Mouse (Mus musculus): ENCODE measurements around the gene Chsy1. TPM values are rescaled to one million over a fixed set of nuclear protein-coding genes. Genes with fewer than 3 reads are reported as not detected.

Chsy1 gene
- polyA plus RNA-seq, 1 experiment from 2014 or later = 13.4 TPM

DNA sequence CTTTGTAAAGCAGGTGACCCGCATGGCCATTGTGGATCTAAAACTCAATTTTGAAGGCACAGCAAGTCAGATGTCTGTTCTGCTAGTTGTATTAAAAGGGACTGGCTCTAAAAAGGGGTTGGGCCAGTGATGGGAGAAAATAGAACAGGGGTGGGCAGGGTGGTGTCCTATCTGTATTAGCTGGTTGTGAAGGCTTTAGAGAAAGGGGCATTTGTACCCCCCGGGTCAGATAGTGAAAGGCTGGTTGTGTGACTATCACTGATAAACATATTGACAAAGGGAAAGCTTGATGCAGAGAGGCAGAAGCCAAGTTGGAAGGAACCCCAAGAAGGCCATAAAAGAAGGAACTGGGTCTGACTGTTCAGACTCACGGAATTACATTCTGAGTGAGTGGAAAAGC, 4.2 kb downstream of the Chsy1 start:
- Histone ChIP-seq H3K27ac (replicated peaks) (no peak overlapping the region), H3K4me1 (peaks cover 57% of the 10 kb centered on the region), H3K9me3 (no peaks in the 10 kb centered on the region), H3K36me3 (replicated peaks) (peaks cover 19% of the 10 kb centered on the region), H3K4me3 (no peak overlapping the region), H3K27me3 (replicated peaks; ENCODE audit: low read depth, poor library complexity, severe bottlenecking) (no peaks in the 10 kb centered on the region)
- no peak for DNase-seq (ENCODE audit: low spot score)
- WGBS = 92% methylated on average over 3 of the region's 3 CpGs

DNA sequence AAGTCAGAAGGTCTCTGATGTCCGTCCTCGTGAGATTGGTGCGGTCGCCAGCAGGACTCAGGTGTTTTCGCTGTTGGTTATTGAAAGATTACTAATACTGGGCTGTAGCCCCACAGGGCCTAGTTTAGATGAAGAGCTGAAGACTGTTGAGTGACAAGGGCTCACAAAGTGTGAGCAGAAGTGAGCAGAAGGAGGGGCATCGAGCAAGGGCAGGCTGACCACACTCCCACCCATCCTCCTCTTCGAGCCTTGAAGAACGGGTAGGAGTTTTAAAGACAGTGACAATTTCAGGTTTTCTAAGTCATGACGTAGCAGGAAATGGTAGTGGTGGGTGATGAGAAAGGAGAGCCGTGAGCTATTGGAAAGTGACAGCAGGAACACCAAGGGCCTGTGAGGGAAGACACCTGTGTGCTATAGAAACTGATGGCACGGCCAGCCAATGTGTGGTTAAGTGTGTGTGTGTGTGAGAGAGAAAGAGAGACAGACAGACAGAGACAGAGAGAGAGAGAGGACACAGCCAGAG, 6.6 kb downstream of the Chsy1 start:
- H3K4me3 ChIP-seq = no peak overlapping the region
- no peak overlapping the region for H3K27ac ChIP-seq (replicated peaks)
- H3K4me1 ChIP-seq = peaks cover 66% of the 10 kb centered on the region
- WGBS = 89% methylated on average over 11 of the region's 11 CpGs
- H3K9me3 ChIP-seq = no peaks in the 10 kb centered on the region
- no peak for DNase-seq (ENCODE audit: low spot score)
- peaks cover 19% of the 10 kb centered on the region for H3K36me3 ChIP-seq (replicated peaks)
- no peaks in the 10 kb centered on the region for H3K27me3 ChIP-seq (replicated peaks; ENCODE audit: low read depth, poor library complexity, severe bottlenecking)

GRCm38 (mm10) chr7:66116906-66117482, 7.7 kb downstream of the Chsy1 start:
- Histone ChIP-seq H3K27ac (replicated peaks) (no peak overlapping the region), H3K4me3 (no peak overlapping the region), H3K36me3 (replicated peaks) (peaks cover 19% of the 10 kb centered on the region), H3K9me3 (no peaks in the 10 kb centered on the region), H3K27me3 (replicated peaks; ENCODE audit: low read depth, poor library complexity, severe bottlenecking) (no peaks in the 10 kb centered on the region), H3K4me1 (peaks cover 68% of the 10 kb centered on the region)
- no peak for DNase-seq (ENCODE audit: low spot score)
- 88% methylated on average over 8 of the region's 8 CpGs for WGBS

DNA sequence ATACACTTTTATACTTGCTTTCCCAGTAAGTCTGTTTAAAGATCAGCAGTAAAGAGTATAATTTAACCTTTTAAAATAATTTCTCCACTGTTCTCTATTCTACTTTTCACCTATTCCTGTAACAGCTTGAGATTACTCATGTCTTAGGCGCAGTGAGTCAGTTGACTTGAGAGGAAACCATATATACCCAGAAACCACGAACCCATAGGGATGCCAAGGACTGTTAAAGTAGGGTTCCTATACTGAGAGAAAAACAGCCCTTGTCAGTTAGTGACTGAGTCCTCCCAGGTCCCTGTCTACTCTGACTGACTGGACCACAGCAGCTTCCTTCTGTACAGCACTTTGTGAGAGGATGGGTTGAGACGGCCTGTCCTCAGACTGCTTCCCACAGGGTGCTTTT, 8.7 kb downstream of the Chsy1 start:
- Histone ChIP-seq H3K27me3 (replicated peaks; ENCODE audit: low read depth, poor library complexity, severe bottlenecking) (no peaks in the 10 kb centered on the region), H3K4me3 (no peak overlapping the region), H3K27ac (replicated peaks) (no peak overlapping the region), H3K9me3 (no peaks in the 10 kb centered on the region), H3K36me3 (replicated peaks) (peaks cover 14% of the 10 kb centered on the region), H3K4me1 (peaks cover 65% of the 10 kb centered on the region)
- WGBS = 87% methylated on average over 3 of the region's 3 CpGs
- DNase-seq (ENCODE audit: low spot score) = no peak

DNA sequence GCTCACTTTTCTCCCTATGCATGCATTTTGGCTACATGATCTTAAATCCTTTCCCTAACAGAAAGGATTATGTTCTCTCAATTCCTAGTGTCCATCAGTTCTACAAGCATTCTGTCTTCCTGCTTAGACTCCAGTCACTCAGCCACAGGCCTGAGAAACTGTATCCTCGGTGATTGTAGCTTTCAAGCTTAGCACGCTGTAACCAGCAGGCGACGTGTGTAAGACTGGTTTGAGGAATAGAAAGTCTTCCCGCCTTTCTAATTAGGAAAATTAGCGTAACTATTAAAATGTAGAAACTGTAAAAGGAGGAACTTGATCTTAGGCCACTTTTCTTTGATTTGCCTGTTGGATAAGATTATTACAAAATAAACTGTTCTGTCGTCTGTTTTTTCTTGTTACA, 9.5 kb downstream of the Chsy1 start:
- no peaks in the 10 kb centered on the region for H3K9me3 ChIP-seq
- peaks cover 11% of the 10 kb centered on the region for H3K36me3 ChIP-seq (replicated peaks)
- WGBS = 83% methylated on average over 7 of the region's 7 CpGs
- H3K27me3 ChIP-seq (replicated peaks; ENCODE audit: low read depth, poor library complexity, severe bottlenecking) = no peaks in the 10 kb centered on the region
- no peak overlapping the region for H3K4me3 ChIP-seq
- H3K4me1 ChIP-seq = peaks cover 59% of the 10 kb centered on the region
- no peak overlapping the region for H3K27ac ChIP-seq (replicated peaks)
- no peak for DNase-seq (ENCODE audit: low spot score)

DNA sequence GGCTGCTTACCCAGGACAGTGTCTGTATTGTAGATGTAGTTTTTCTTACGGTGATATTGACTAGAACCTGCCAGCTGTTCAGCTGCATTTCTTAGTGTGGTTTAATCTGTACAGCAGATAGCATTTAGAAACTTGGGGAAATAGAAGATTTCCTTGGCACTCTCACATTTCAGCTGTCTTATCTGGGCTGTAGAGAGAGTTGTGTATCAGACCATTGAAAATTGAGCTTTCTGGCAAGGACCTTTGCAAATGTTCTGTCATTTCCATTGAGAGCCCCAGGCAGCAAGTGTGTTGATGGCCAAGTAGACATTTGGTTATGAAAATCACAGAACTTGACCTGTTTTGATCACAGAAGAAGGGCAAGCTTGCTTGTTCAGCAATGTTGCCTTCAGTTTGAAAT, 10.8 kb downstream of the Chsy1 start:
- Histone ChIP-seq H3K27ac (replicated peaks) (no peak overlapping the region), H3K36me3 (replicated peaks) (peaks cover 6% of the 10 kb centered on the region), H3K4me1 (peaks cover 56% of the 10 kb centered on the region), H3K4me3 (no peak overlapping the region), H3K9me3 (no peaks in the 10 kb centered on the region), H3K27me3 (replicated peaks; ENCODE audit: low read depth, poor library complexity, severe bottlenecking) (no peaks in the 10 kb centered on the region)
- DNase-seq (ENCODE audit: low spot score) = no peak
- 74% methylated on average over 1 of the region's 1 CpGs for WGBS

GRCm38 (mm10) chr7:66120702-66121396, 11.5 kb downstream of the Chsy1 start:
- no peak for DNase-seq (ENCODE audit: low spot score)
- Histone ChIP-seq H3K4me1 (peaks cover 48% of the 10 kb centered on the region), H3K36me3 (replicated peaks) (peaks cover 12% of the 10 kb centered on the region), H3K9me3 (no peaks in the 10 kb centered on the region), H3K27ac (replicated peaks) (no peak overlapping the region), H3K27me3 (replicated peaks; ENCODE audit: low read depth, poor library complexity, severe bottlenecking) (no peaks in the 10 kb centered on the region), H3K4me3 (no peak overlapping the region)
- 53% methylated on average over 7 of the region's 7 CpGs for WGBS

- no peak for DNase-seq (ENCODE audit: low spot score)
- H3K4me3 ChIP-seq = no peak overlapping the region
- no peaks in the 10 kb centered on the region for H3K9me3 ChIP-seq
- H3K36me3 ChIP-seq (replicated peaks) = peaks cover 49% of the 10 kb centered on the region
- H3K27ac ChIP-seq (replicated peaks) = no peak overlapping the region
- WGBS = 82% methylated on average over 11 of the region's 11 CpGs
- H3K4me1 ChIP-seq = peaks cover 39% of the 10 kb centered on the region
- no peaks in the 10 kb centered on the region for H3K27me3 ChIP-seq (replicated peaks; ENCODE audit: low read depth, poor library complexity, severe bottlenecking)
These were observed 15.2 kb downstream of the Chsy1 start for GRCm38 (mm10) chr7:66124551-66124968.

- Histone ChIP-seq H3K4me1 (peaks cover 31% of the 10 kb centered on the region), H3K36me3 (replicated peaks) (peaks cover 53% of the 10 kb centered on the region), H3K9me3 (no peaks in the 10 kb centered on the region), H3K27me3 (replicated peaks; ENCODE audit: low read depth, poor library complexity, severe bottlenecking) (no peaks in the 10 kb centered on the region), H3K27ac (replicated peaks) (no peak overlapping the region), H3K4me3 (no peak overlapping the region)
- no peak for DNase-seq (ENCODE audit: low spot score)
- 93% methylated on average over 14 of the region's 14 CpGs for WGBS
These were observed 16.1 kb downstream of the Chsy1 start for GRCm38 (mm10) chr7:66125368-66125767.

GRCm38 (mm10) chr7:66127951-66128645, 18.8 kb downstream of the Chsy1 start:
- 62% methylated on average over 4 of the region's 4 CpGs for WGBS
- peaks cover 13% of the 10 kb centered on the region for H3K4me1 ChIP-seq
- H3K9me3 ChIP-seq = no peaks in the 10 kb centered on the region
- peaks cover 74% of the 10 kb centered on the region for H3K36me3 ChIP-seq (replicated peaks)
- DNase-seq (ENCODE audit: low spot score) = no peak
- no peak overlapping the region for H3K27ac ChIP-seq (replicated peaks)
- no peaks in the 10 kb centered on the region for H3K27me3 ChIP-seq (replicated peaks; ENCODE audit: low read depth, poor library complexity, severe bottlenecking)
- no peak overlapping the region for H3K4me3 ChIP-seq

DNA sequence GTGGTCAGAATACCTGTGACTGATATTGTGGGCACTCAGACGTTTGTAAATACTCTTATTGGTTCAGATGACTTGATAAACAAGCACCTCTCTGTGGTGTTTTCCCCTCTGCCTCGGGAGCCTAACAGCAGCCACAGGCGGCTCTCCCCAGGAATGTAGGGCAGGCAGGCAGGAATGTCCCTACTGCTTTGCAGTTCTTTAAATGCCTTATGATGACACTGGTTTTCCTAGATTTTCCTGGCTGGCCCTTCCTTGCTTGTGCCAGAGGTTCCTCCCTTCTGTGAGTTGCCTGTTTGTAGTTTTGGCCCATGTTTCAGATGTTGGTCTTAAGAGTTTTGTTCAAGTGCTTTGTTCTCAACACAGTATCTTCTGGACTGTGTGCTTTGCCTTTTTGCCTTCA, 19.5 kb downstream of the Chsy1 start:
- no peak overlapping the region for H3K4me3 ChIP-seq
- no peaks in the 10 kb centered on the region for H3K27me3 ChIP-seq (replicated peaks; ENCODE audit: low read depth, poor library complexity, severe bottlenecking)
- H3K4me1 ChIP-seq = peaks cover 13% of the 10 kb centered on the region
- H3K27ac ChIP-seq (replicated peaks) = no peak overlapping the region
- 44% methylated on average over 3 of the region's 3 CpGs for WGBS
- no peak for DNase-seq (ENCODE audit: low spot score)
- no peaks in the 10 kb centered on the region for H3K9me3 ChIP-seq
- peaks cover 74% of the 10 kb centered on the region for H3K36me3 ChIP-seq (replicated peaks)

DNA sequence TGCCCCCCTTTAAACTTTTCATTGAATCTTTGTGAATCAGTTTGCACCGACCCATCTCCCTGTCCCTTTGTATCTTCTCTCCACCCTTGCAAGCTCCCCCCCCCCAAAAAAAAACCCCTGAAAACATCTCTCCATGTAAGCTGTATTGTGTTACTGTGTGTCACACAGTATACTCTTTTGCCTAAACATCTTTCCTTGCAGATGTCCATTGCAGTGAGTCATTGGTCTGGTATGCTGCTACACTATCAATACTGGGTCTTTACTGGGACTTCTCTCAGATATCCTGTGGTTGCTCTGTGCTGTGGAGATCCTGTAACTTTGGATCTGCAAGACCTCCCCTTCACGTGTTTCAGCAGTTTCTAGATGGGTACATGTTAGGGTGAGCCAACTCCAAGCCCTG, 21.0 kb downstream of the Chsy1 start:
- WGBS = 89% methylated on average over 2 of the region's 2 CpGs
- peaks cover 67% of the 10 kb centered on the region for H3K36me3 ChIP-seq (replicated peaks)

More for the DNA sequence above, 21.0 kb downstream of the Chsy1 start:
- no peak for DNase-seq (ENCODE audit: low spot score)
- Histone ChIP-seq H3K27me3 (replicated peaks; ENCODE audit: low read depth, poor library complexity, severe bottlenecking) (no peaks in the 10 kb centered on the region), H3K4me1 (peaks cover 10% of the 10 kb centered on the region; the same call in 1 of the 2 replicates), H3K4me3 (no peak overlapping the region), H3K27ac (replicated peaks) (no peak overlapping the region), H3K9me3 (no peaks in the 10 kb centered on the region)
